Mouse (Mus musculus): ENCODE results near the gene Cntfr.

- no peak for TF ChIP-seq POLR2A (IDR thresholded peaks at IDR 0.05; ENCODE audit: control insufficient read depth, extremely low read depth, insufficient read depth, low read length, poor library complexity)
- no peak for TF ChIP-seq CTCF (IDR thresholded peaks at IDR 0.05; ENCODE audit: borderline replicate concordance, control insufficient read depth, extremely low read depth, insufficient read depth, low read length, poor library complexity)
These were observed 35.9 kb downstream of the Cntfr start for GRCm38 (mm10) chr4:41660851-41661430.

Measured in thymus, adult 2 months (tissue).